Mouse (Mus musculus) layer of hippocampus, adult 11-12 months (tissue): ENCODE data around the gene Ngly1.
"Not testable (repeated sequence)": the region's sequence is repeated elsewhere in the genome, so short reads cannot be mapped to it uniquely, and the experiment has no call there.

Experiments
- DNase-seq: peaks from one replicate; pipeline ENCODE4 v3.0.0; 2022; ENCODE audit warnings: low spot score

The Ngly1 gene

GRCm38 (mm10) chr14:16260541-16260940 is 11.5 kb downstream of the Ngly1 start:
- peak; percentile 15 for DNase-seq

- DNase-seq: no peak
Measured at GRCm38 (mm10) chr14:16261869-16262268, 12.8 kb downstream of the Ngly1 start.

- DNase-seq: no peak
Measured at GRCm38 (mm10) chr14:16267028-16267427, 17.9 kb downstream of the Ngly1 start.

- DNase-seq: no peak
Measured at GRCm38 (mm10) chr14:16269776-16270175, 20.7 kb downstream of the Ngly1 start.

GRCm38 (mm10) chr14:16273677-16274076 is 24.6 kb downstream of the Ngly1 start:
- no peak for DNase-seq

GRCm38 (mm10) chr14:16279196-16279595 is 30.1 kb downstream of the Ngly1 start:
- no peak for DNase-seq

- no peak for DNase-seq
Measured at GRCm38 (mm10) chr14:16283966-16284365, 34.9 kb downstream of the Ngly1 start.

GRCm38 (mm10) chr14:16292371-16292770 is 43.3 kb downstream of the Ngly1 start:
- DNase-seq: no peak

GRCm38 (mm10) chr14:16293015-16293414 is 43.9 kb downstream of the Ngly1 start:
- no peak for DNase-seq

GRCm38 (mm10) chr14:16293921-16294320 is 44.8 kb downstream of the Ngly1 start:
- DNase-seq: no peak

- no peak for DNase-seq
Measured at GRCm38 (mm10) chr14:16296816-16297468, 47.9 kb downstream of the Ngly1 start.

- DNase-seq: no peak
Measured at GRCm38 (mm10) chr14:16301735-16302134, 52.7 kb downstream of the Ngly1 start.

GRCm38 (mm10) chr14:16302688-16303087 is 53.6 kb downstream of the Ngly1 start:
- DNase-seq: no peak

GRCm38 (mm10) chr14:16310791-16311190 is 61.7 kb downstream of the Ngly1 start:
- DNase-seq: no peak

GRCm38 (mm10) chr14:16312599-16312998 is 63.5 kb downstream of the Ngly1 start:
- no peak for DNase-seq

- not testable (repeated sequence) for DNase-seq
Measured at GRCm38 (mm10) chr14:16313073-16313472, 64.0 kb downstream of the Ngly1 start.

GRCm38 (mm10) chr14:16313936-16314521 is 64.9 kb downstream of the Ngly1 start:
- DNase-seq: peak; percentile 17

GRCm38 (mm10) chr14:16314842-16315241 is 65.8 kb downstream of the Ngly1 start:
- no peak for DNase-seq

GRCm38 (mm10) chr14:16316715-16317114 is 67.6 kb downstream of the Ngly1 start:
- no peak for DNase-seq

- DNase-seq: no peak
Measured at GRCm38 (mm10) chr14:16319818-16320217, 70.7 kb downstream of the Ngly1 start.

GRCm38 (mm10) chr14:16324394-16324793 is 75.3 kb downstream of the Ngly1 start:
- no peak for DNase-seq

GRCm38 (mm10) chr14:16325208-16325607 is 76.1 kb downstream of the Ngly1 start:
- DNase-seq: no peak

GRCm38 (mm10) chr14:16328531-16328930 is 79.5 kb downstream of the Ngly1 start:
- no peak for DNase-seq

GRCm38 (mm10) chr14:16328959-16329480 is 79.9 kb downstream of the Ngly1 start:
- DNase-seq: no peak
